Mouse (Mus musculus) brain, embryonic 14.5 days (tissue): Measurements from ENCODE around the gene Ahdc1. TPM values are rescaled to one million over a fixed set of nuclear protein-coding genes. Genes with fewer than 3 reads are reported as not detected.
A peak's percentile ranks its signal among the peaks of the same experiment; 100 is the strongest.
"Not testable (repeated sequence)": the region's sequence is repeated elsewhere in the genome, so short reads cannot be mapped to it uniquely, and the experiment has no call there.

Experiments used
- DNase-seq: peaks from one replicate; pipeline ENCODE4 v3.0.0-alpha.2; 2011; ENCODE audit warnings: low read depth
- CTCF ChIP-seq: fragments of 200-500 bp; IDR thresholded peaks from 2 replicates; pipeline ENCODE4 v1.5.1; 2012; ENCODE audit warnings: inconsistent platforms, mild to moderate bottlenecking, moderate library complexity, borderline replicate concordance; ENCODE audit not compliant: insufficient read depth, insufficient read length; ENCODE audit errors: extremely low read depth
- POLR2A ChIP-seq: fragments of 200-500 bp; IDR thresholded peaks from 2 replicates; pipeline ENCODE4 v1.6.1; 2012; ENCODE audit warnings: mild to moderate bottlenecking, inconsistent platforms, borderline replicate concordance; ENCODE audit not compliant: poor library complexity, insufficient read depth, insufficient read length, severe bottlenecking; ENCODE audit errors: extremely low read depth
- polyA plus RNA-seq: library from polyadenylated mRNA; depleted of rRNA; stranded (reverse); fragments of >200 nt; gene quantifications from 2 replicates; pipeline ENCODE4 v1.2.3, GENCODE M21; 2012

Gene Ahdc1
- polyA plus RNA-seq, 1 experiment = 43.2 TPM

GRCm38 (mm10) chr4:133093056-133093455 is 82.0 kb downstream of the Ahdc1 start:
- no peak for DNase-seq
- TF ChIP-seq CTCF (no peak), POLR2A (no peak)

- DNase-seq = peak; percentile 52
- TF ChIP-seq CTCF (no peak), POLR2A (no peak)
Measured at GRCm38 (mm10) chr4:133093481-133094033, 82.5 kb downstream of the Ahdc1 start.

- DNase-seq = no peak
- TF ChIP-seq CTCF = no peak
- TF ChIP-seq POLR2A = no peak
Measured at GRCm38 (mm10) chr4:133094255-133094654, 83.2 kb downstream of the Ahdc1 start.

- TF ChIP-seq CTCF (no peak), POLR2A (no peak)
Measured at GRCm38 (mm10) chr4:133094936-133095733, 84.1 kb downstream of the Ahdc1 start.

GRCm38 (mm10) chr4:133095734-133096065 is 84.6 kb downstream of the Ahdc1 start:
- TF ChIP-seq CTCF = peak; percentile 6; the same call in 1 of the 2 replicates
- not testable (repeated sequence) for DNase-seq

More at GRCm38 (mm10) chr4:133094936-133095733, 84.1 kb downstream of the Ahdc1 start:
- DNase-seq = peak; percentile 92

GRCm38 (mm10) chr4:133096671-133097070 is 85.6 kb downstream of the Ahdc1 start:
- not testable (repeated sequence) for DNase-seq

- TF ChIP-seq CTCF (no peak), POLR2A (no peak)
Measured at GRCm38 (mm10) chr4:133101751-133102150, 90.7 kb downstream of the Ahdc1 start.

GRCm38 (mm10) chr4:133103525-133104193 is 92.6 kb downstream of the Ahdc1 start:
- no peak for DNase-seq
- no peak for TF ChIP-seq CTCF
- no peak for TF ChIP-seq POLR2A

More at GRCm38 (mm10) chr4:133101751-133102150, 90.7 kb downstream of the Ahdc1 start:
- no peak for DNase-seq

- TF ChIP-seq CTCF (no peak), POLR2A (no peak)
- DNase-seq = no peak
Measured at GRCm38 (mm10) chr4:133104194-133104569, 93.1 kb downstream of the Ahdc1 start.

- DNase-seq = no peak
- no peak for TF ChIP-seq POLR2A
- no peak for TF ChIP-seq CTCF
Measured at GRCm38 (mm10) chr4:133106691-133107090, 95.6 kb downstream of the Ahdc1 start.

- TF ChIP-seq POLR2A (no peak), CTCF (no peak)
- DNase-seq = no peak
Measured at GRCm38 (mm10) chr4:133107788-133108281, 96.8 kb downstream of the Ahdc1 start.
